Mouse (Mus musculus): ENCODE measurements at regions not wholly inside any gene's neighbourhood (a gene's known extent, or its start where the extent isn't known, plus 50 kb on each side); places are given as distances from the start of the nearest gene placed in this dataset.

DNA sequence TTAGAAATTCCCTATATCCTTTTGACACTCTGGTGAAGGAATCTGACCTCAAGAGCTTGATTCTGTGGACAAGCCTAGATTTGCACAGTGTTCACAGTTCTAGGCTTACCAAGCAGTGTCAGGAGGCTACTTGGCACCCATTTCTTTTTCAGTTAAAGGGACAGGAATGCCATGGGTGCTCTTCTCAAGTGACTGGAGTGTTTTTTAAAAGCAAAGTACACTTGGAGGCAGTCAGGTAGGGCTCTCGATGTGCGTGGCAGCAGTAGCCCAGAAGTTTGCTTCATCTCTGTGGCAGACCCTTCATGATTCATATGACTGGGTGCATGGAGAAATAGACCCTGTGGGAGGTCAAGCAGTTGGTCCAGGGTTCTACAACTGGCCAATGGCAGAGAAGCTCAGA lies 310.4 kb upstream of the Id2 start:
- no peak for TF ChIP-seq POLR2A (IDR thresholded peaks at IDR 0.05; ENCODE audit: insufficient read depth, low read depth, low read length)
- no peak for TF ChIP-seq CTCF (IDR thresholded peaks at IDR 0.05; ENCODE audit: insufficient read depth, low read depth, low read length)
